Mouse (Mus musculus) kidney, postnatal 0 days (tissue): Measurements from ENCODE around the gene Pcnx. TPM values are rescaled to one million over a fixed set of nuclear protein-coding genes. Genes with fewer than 3 reads are reported as not detected.

Experiments
- ATAC-seq: fragments of 200-750 bp; cut with Nextera tagmentation; replicated peaks from 2 replicates; pipeline ENCODE4 v1.8.0; 2017; ENCODE audit warnings: low read depth, moderate number of reproducible peaks, moderate TSS enrichment, moderate library complexity; ENCODE audit not compliant: low FRiP score
- DNase-seq: peaks from one replicate; pipeline ENCODE4 v3.0.0-alpha.2; 2016; ENCODE audit warnings: low spot score
- H3K27ac ChIP-seq: fragments of 300-500 bp; sonication (generic); 2 replicates; pipeline ENCODE4 v1.5.1; 2014; ENCODE audit warnings: mild to moderate bottlenecking
- H3K27me3 ChIP-seq: fragments of 300-500 bp; sonication (generic); 2 replicates; pipeline ENCODE4 v1.6.1; 2014; ENCODE audit warnings: low read length, mixed read lengths; ENCODE audit not compliant: insufficient read depth
- H3K36me3 ChIP-seq: fragments of 300-500 bp; sonication (generic); 2 replicates; pipeline ENCODE4 v1.6.1; 2014; ENCODE audit warnings: low read length, mixed read lengths; ENCODE audit not compliant: insufficient read depth
- H3K4me1 ChIP-seq: fragments of 300-500 bp; sonication (generic); replicated peaks from 2 replicates; pipeline ENCODE4 v1.6.1; 2014; ENCODE audit warnings: antibody characterized with exemption, low read length, mixed read lengths; ENCODE audit not compliant: insufficient read depth
- H3K4me2 ChIP-seq: fragments of 300-500 bp; sonication (generic); 2 replicates; pipeline ENCODE4 v1.6.1; 2014; ENCODE audit warnings: mild to moderate bottlenecking, low read length, moderate library complexity, mixed read lengths
- H3K4me3 ChIP-seq: fragments of 300-500 bp; sonication (generic); replicated peaks from 2 replicates; pipeline ENCODE4 v1.5.1; 2014; ENCODE audit warnings: low read depth, low read length
- H3K9ac ChIP-seq: fragments of 300-500 bp; sonication (generic); 2 replicates; pipeline ENCODE4 v1.6.1; 2014; ENCODE audit warnings: low read depth, low read length
- H3K9me3 ChIP-seq: fragments of 300-500 bp; sonication (generic); replicated peaks from 2 replicates; pipeline ENCODE4 v1.6.1; 2016; ENCODE audit warnings: low read length, inconsistent platforms, mixed read lengths
- CTCF ChIP-seq: IDR thresholded peaks from 2 replicates; pipeline ENCODE4 v1.5.1; 2016; ENCODE audit warnings: antibody characterized with exemption, low read depth, mild to moderate bottlenecking, moderate library complexity
- WGBS: fragments of 180-500 bp; shearing (Covaris S2); extraction: QIAGEN DNeasy Blood & Tissue Kit; methylation state at CpG from one replicate; pipeline ENCODE4 v1.1.7; 2014; 5-methylcytosine and 5-hydroxymethylcytosine counted together
- polyA plus RNA-seq: library from polyadenylated mRNA; unstranded; fragments of >200 nt; fragmentation: Nextera tagmentation; extraction: Ambion mirVana; gene quantifications from 2 replicates; pipeline ENCODE4 v1.2.1, GENCODE M21; 2015

The Pcnx gene
- polyA plus RNA-seq, 1 experiment from 2014 or later = 9.2 TPM

DNA sequence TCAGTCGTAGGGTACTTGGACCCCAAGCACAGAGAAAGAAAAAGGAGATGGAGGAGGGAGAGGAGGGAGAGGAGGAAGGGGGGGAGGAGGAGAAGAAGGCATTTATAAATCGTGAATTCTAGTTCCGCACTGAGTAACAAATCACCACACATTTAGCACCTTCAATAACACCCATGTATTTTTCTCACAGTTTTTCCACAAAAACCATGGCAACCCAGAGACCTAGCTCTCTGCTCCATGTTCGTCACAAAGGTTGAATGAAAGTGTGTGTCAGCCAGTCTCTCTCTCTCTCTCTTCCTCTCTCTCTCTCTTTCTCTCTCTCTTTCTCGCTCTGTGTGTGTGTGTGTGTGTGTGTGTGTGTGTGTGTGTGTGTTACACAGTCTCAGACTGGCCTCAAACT, 22.4 kb upstream of the Pcnx start:
- H3K4me1 ChIP-seq = no peaks in the 10 kb centered on the region
- H3K27me3 ChIP-seq = no peaks in the 10 kb centered on the region
- no peak overlapping the region for H3K4me3 ChIP-seq
- no peak overlapping the region for H3K27ac ChIP-seq
- TF ChIP-seq CTCF = no peak
- ATAC-seq (no peak), DNase-seq (no peak)
- no peaks in the 10 kb centered on the region for H3K36me3 ChIP-seq
- H3K9me3 ChIP-seq = no peaks in the 10 kb centered on the region
- H3K4me2 ChIP-seq = no peak overlapping the region
- H3K9ac ChIP-seq = no peak overlapping the region
- WGBS = 65% methylated on average over 5 of the region's 5 CpGs

DNA sequence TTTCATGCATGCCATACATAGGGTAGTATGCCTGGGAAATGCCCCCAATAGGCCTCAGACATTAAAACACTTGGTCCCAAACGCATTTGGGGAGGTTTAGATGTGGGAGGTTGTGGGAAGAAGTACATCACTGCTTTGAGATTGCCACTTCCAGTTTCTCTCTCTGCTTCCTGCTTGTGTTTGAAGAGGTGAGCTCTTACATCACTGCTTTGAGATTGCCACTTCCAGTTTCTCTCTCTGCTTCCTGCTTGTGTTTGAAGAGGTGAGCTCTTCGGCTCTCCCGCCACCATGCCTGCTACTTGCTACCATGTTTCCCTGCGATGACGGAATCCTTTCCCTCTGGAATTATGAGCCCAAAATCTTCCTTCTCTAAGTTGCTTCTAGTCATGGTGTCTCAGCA, 20.2 kb upstream of the Pcnx start:
- 88% methylated on average over 5 of the region's 5 CpGs for WGBS
- H3K9ac ChIP-seq = no peak overlapping the region
- DNase-seq (no peak), ATAC-seq (no peak)
- H3K36me3 ChIP-seq = no peaks in the 10 kb centered on the region
- H3K27me3 ChIP-seq = no peaks in the 10 kb centered on the region
- no peaks in the 10 kb centered on the region for H3K9me3 ChIP-seq
- no peak overlapping the region for H3K4me2 ChIP-seq
- TF ChIP-seq CTCF = no peak
- H3K27ac ChIP-seq = no peak overlapping the region
- H3K4me1 ChIP-seq = no peaks in the 10 kb centered on the region
- H3K4me3 ChIP-seq = no peak overlapping the region

DNA sequence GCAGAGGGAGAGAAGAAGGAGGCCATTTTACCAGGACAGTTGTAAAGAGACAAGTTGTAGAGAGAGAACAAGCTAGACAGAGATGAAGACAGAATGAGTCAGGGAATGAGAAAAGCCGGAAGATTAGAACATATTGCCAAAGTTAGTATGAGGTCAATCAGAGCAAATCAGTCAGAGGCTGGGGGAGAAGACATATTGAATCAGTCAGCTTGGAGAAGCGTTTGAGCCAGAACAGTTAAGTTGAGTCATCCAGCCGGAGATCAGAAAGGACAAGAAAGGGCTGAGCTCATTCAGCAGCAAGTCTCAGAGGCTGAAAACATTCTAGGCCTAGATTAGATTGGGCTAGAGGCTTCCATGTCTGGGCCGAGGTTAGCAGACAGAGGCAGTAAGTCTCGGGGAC, 18.8 kb upstream of the Pcnx start:
- Histone ChIP-seq H3K4me1 (no peaks in the 10 kb centered on the region; the same call in 1 of the 2 replicates), H3K4me2 (no peak overlapping the region), H3K9me3 (no peaks in the 10 kb centered on the region), H3K27me3 (no peaks in the 10 kb centered on the region), H3K27ac (no peak overlapping the region), H3K4me3 (no peak overlapping the region), H3K36me3 (no peaks in the 10 kb centered on the region), H3K9ac (no peak overlapping the region)
- no peak for TF ChIP-seq CTCF
- ATAC-seq = no peak
- DNase-seq = no peak
- 75% methylated on average over 5 of the region's 5 CpGs for WGBS

DNA sequence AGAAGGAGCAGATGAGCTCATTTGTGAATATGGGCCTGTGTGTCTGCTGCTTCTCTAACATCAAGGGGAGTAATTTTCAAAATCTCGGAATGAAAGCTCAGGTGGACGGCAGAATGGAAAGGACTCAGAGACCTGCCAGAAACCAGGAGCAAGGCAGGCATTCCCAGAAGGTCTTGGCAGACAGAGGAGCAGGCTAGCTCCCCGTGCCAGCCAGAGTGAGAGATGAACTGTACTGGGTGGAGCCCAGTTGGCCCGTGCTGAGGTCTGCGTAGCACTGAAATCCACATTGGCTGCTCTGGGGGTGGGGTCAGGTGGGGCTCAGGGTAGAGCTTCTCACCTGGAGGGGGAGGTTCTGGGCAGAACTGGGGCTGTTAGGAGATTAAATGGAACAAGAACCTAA, 16.3 kb upstream of the Pcnx start:
- Histone ChIP-seq H3K27me3 (no peaks in the 10 kb centered on the region), H3K27ac (no peak overlapping the region), H3K4me2 (no peak overlapping the region), H3K9ac (no peak overlapping the region), H3K9me3 (no peaks in the 10 kb centered on the region), H3K4me1 (no peaks in the 10 kb centered on the region; the same call in 1 of the 2 replicates), H3K4me3 (no peak overlapping the region), H3K36me3 (no peaks in the 10 kb centered on the region)
- no peak for TF ChIP-seq CTCF
- no peak for DNase-seq
- 86% methylated on average over 5 of the region's 5 CpGs for WGBS
- ATAC-seq = no peak

DNA sequence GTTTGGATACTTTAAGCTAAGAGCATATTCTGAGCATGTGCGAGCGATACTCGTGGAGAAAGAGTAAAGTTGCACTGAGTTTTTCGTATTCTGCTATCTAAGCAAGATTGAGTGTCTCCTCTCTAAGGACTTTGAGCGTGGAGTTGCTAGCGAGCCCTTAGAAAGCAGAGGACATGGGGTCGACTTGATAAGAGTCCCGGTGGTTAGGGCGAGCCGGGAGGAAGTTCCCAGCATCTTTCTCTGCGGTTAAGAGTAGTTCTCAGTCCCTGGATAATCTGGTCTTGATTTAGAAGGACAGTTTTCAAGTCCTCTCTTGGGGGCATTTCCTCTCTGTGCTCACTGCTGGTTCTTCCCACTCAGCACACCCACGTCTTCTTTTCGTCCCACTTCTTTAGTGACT, 15.3 kb upstream of the Pcnx start:
- Histone ChIP-seq H3K36me3 (no peaks in the 10 kb centered on the region), H3K4me2 (peak overlapping the region; percentile 57), H3K27ac (no peak overlapping the region), H3K9me3 (no peaks in the 10 kb centered on the region), H3K4me1 (no peaks in the 10 kb centered on the region; the same call in 1 of the 2 replicates), H3K27me3 (no peaks in the 10 kb centered on the region), H3K9ac (no peak overlapping the region), H3K4me3 (peak overlapping the region; percentile 6; the same call in 1 of the 2 replicates)
- 31% methylated on average over 13 of the region's 13 CpGs for WGBS
- TF ChIP-seq CTCF = no peak
- no peak for DNase-seq
- no peak for ATAC-seq

DNA sequence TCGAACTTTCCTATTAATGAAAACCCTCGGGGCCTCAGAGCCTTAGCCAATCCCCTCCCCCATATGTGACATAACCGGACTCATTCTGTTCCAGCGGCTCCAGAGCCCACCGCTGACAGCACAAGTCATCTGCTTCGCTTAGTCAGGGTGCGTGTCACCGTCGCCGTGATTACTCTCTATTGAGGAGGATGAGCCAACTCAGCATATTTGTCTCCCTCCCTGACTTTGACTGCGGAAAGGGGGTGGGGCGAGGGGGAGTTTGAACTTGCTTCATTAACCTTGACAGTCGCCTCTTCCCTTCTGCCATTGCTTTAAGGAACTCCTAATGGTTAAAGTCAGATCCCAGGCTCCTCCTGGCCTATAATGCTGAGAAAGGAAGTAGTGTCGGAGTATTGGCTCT, 14.8 kb upstream of the Pcnx start:
- Histone ChIP-seq H3K4me1 (no peaks in the 10 kb centered on the region; the same call in 1 of the 2 replicates), H3K9me3 (no peaks in the 10 kb centered on the region), H3K9ac (no peak overlapping the region), H3K27me3 (no peaks in the 10 kb centered on the region), H3K27ac (no peak overlapping the region), H3K4me3 (peak overlapping the region; percentile 6; the same call in 1 of the 2 replicates), H3K36me3 (no peaks in the 10 kb centered on the region), H3K4me2 (peak overlapping the region; percentile 57)
- DNase-seq (peak; percentile 64), ATAC-seq (no peak; the same call in 1 of the 2 replicates)
- WGBS = 5% methylated on average over 14 of the region's 14 CpGs
- TF ChIP-seq CTCF = no peak

DNA sequence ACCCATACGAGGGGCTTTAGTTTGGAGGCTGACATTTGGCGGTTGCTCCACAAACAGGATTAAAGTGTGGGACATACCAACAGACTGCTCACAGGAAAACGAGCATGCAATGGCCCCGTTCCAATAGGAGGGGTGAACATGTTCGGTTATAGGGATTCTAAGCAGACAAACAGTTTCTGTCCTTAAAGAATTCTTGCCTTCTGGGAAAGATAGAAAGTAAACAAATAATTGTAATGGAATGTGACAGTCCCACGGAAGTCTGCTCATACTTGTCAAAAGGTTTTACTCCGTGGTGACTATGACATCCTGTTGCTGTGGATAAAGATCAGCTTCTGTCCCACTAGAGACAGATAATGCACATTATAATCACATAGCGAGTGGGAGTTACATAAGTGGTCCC, 10.2 kb upstream of the Pcnx start:
- H3K4me1 ChIP-seq = no peaks in the 10 kb centered on the region; the same call in 1 of the 2 replicates
- H3K4me2 ChIP-seq = no peak overlapping the region
- no peak for ATAC-seq
- no peak overlapping the region for H3K9ac ChIP-seq
- no peak for TF ChIP-seq CTCF
- H3K9me3 ChIP-seq = no peaks in the 10 kb centered on the region
- no peak overlapping the region for H3K4me3 ChIP-seq
- WGBS = 57% methylated on average over 8 of the region's 8 CpGs
- DNase-seq = peak; percentile 47
- no peaks in the 10 kb centered on the region for H3K27me3 ChIP-seq
- H3K36me3 ChIP-seq = no peaks in the 10 kb centered on the region
- no peak overlapping the region for H3K27ac ChIP-seq
